Mouse (Mus musculus) thymus, postnatal 25 days (tissue): ENCODE measurements around the gene Galnt14.

ENCODE experiments used
- DNase-seq: peaks from one replicate; pipeline ENCODE4 v3.0.0; 2022

The Galnt14 gene

DNA sequence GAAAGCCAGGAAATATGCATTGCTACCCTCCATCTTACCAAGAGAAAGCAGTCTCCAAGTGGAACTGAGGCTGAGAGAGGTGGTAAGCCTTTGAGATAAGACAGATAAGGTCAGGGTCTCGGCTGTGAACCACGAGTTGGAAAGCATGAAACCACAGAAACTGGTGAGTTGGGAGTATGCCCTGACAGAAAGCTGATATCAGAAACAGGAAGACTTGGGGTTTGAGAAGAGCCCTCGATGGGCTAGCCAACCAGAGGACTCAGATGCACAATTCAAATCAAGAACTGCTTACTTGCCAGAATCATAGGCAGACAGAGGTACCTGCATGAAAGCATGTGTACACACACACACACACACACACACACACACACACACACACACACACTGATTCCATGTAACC, 47.0 kb downstream of the Galnt14 start:
- DNase-seq, result no peak

DNA sequence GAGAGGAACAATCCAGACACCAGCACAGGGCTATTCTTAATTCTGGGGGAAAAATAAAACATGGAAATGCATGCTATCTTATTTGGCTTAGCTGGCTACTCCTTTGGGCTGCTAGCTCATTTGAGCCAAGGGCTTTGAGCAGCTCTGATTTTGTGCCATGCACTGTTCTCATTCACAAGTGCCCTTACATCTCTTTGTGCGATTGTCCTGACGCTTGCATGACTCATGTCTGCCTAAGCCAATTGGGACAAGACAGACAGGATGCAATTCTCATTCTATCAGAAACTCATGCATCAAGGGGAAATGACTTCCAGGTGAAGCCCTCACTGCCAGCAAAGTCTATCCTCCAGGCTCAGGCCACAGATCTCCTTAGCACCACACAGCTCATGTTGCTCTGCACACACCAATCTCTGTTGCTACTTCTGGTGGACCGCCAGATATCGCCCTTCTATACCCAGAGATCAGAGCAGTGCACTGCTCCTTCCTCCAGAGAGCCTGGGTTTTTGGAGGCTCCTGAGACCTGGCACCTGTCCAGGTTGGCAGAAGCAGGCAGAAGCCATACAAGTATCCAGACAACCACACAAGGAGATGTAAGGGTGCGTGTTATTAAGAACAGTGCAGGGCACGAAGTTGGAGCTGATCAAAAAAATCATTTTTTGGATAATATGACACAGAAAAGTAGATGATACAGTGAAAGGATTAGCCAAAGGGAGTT, 51.4 kb downstream of the Galnt14 start:
- no peak for DNase-seq

GRCm38 (mm10) chr17:73656373-73656772, 53.9 kb downstream of the Galnt14 start:
- DNase-seq, result no peak

- no peak for DNase-seq
These were observed 56.0 kb downstream of the Galnt14 start for GRCm38 (mm10) chr17:73654261-73654660.

GRCm38 (mm10) chr17:73649371-73649770, 60.9 kb downstream of the Galnt14 start:
- DNase-seq, result no peak

DNA sequence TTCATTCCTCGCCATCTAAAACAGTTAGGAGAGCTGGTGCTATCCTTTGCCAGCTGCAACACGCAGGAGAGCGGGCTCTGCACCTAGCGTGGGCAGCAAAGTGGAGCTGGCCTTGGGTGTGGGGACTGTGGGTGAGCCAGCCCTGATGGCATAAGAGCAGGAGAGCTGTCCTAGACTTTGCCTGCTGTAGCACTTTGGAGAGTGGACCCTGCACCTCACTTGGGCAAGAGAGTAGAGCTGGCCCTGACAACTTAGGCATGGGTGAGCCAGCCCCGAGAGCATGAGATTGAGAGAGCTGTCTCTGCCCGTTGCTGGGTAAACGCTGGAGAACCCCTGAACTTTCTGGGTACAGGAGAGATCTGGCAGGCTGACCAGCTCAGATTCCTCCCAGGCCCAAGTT, 68.6 kb downstream of the Galnt14 start:
- DNase-seq, result no peak

- DNase-seq, result no peak
These were observed 70.2 kb downstream of the Galnt14 start for GRCm38 (mm10) chr17:73640117-73640480.

DNA sequence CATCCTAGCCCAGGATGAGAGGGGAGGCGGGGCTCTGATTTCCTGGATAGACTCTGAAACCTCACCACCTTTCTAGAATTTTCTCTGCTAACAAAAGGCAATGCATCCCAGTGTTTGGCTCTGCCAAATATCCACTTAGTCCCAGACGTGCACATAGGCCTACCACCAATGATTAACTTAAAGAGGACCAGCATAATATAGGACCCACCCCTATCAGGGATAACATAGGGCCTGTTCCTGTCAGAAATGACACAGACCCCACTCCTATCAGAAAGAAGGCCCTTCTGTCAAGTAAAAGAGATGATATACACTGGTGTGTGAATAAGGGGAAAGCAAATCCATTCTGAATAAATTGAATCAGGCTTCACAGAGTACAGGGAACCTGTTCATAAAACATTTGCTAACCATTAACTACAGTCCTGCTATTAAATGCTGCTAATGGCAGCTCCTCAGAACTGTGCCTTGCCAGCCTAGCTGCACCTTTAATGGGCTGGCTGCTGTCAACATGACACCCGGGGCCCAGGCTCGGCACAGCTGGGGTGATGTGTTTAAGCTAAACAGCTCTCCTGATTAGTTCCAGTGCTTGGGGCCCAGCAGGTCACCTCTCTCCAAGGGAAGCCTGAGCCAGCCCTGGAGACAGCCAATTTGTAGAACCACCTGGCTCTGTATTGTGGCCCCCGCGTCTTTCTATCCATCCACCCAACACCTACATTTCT, 70.7 kb downstream of the Galnt14 start:
- DNase-seq, result no peak

GRCm38 (mm10) chr17:73636988-73637387, 73.3 kb downstream of the Galnt14 start:
- no peak for DNase-seq

DNA sequence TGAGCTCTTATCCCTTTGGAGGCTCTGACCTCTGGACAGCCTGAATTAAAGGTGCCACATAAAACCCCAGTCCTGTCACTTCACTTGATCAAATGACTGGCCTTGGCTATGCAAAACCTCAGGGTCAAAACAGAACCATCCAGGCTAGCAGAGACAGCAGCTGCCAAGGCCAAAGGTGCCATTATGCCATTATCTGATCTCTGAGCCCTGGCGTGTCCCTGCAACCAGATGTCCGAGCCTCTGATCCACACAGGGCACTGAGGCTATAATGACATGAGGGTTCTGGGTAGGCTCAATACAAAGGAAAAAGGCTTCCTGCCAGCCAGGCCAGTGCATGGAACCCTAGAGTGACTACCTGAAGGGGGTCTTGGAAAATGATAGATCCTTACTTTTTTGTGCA, 75.4 kb downstream of the Galnt14 start:
- DNase-seq, result no peak

DNA sequence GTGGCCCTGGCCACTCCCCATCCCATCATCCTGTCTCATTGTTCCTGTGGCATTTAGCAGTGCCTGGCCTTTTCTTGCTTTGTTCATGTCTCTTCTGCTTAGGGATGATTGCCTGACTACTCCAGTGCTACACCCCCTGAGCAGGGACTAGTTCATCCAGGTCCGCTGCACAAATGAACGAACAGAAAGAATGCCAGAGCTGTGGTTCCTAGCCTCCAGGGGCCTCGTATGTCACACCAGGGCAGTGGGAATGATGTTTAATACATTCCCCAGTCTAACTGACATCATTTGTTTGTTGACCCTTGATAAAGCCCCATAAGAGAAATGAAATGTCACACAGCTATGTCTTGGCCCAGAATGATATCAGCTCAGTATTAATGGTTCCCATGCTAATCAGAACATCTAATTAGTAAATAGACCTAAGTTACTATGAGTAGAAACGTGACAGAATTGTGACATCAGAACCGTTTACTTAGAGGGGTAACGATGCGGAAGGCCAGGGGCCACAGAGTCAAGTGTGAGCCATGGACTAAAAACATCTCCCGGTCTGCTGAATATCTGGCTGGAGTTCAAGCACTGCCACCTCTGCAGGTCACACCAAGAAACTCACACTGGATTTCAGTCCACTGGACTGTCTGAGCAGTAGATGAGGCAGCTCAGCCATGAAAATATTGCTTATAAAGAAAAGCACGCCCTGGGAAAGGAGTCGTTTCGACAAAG, 76.1 kb downstream of the Galnt14 start:
- no peak for DNase-seq

GRCm38 (mm10) chr17:73628263-73628914, 81.9 kb downstream of the Galnt14 start:
- no peak for DNase-seq

- no peak for DNase-seq
These were observed 83.3 kb downstream of the Galnt14 start for GRCm38 (mm10) chr17:73626912-73627311.

DNA sequence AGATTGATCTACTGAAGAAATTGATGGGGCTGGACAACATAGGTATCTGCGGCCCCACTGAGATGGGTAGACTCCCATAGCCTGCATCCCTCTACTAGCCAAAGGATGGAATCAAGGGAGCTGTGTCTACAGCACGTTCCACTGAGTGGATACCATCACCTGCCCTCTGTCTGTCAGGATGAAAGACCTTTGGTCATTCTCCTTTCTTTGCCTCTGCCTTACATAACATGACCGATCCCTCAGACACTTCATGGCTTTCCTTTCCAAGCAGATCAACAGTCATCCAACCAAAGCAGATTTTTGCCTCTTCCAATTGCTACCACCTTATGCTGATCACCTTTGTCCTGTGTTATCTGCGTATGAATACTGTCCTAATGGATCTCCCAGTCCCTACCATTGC, 90.2 kb downstream of the Galnt14 start:
- DNase-seq, result no peak

DNA sequence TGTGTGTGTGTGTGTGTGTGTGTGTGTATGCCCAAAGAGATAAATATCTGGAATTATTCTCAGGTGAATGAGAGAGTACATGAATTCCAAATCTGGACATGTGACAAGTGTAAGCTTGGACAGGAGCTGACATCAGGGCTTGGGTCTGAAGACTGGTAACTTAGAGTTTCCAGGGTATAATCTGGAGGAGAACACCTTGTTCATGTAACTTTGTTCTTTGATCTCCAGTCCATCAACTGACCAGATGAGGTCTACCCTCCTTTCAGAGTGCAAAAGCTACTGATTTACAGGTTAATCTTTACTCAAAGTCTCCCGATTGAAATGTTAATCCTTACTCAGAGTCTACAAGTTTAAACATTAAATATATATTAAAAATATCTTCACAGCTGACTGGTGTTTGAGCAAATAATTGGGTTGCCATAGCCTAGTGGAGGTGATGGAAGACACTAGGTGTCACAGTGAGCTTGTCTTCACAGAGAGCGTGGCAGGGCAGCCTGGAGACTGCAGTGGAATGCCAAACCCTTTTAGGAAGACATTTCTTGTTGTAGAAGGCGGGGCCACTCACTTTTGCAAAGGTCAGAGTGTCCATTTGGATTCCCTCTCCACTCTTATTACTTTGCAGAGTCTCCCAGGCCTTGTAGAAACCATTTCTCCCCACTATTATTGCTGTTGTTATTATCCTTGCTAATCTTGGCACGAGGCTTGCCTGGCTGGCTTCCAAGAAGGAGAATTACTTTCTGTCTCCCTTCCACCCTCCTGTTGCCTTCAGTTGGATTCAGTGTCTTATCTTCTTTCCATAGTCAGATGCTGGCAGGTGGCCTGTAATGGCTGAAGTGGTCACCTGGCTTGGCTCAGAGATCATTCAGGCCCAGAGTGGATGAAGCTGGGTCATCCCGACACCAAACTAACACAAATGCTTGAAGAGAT, 107.4 kb downstream of the Galnt14 start:
- DNase-seq, result no peak

GRCm38 (mm10) chr17:73599923-73600322, 110.3 kb downstream of the Galnt14 start:
- no peak for DNase-seq

DNA sequence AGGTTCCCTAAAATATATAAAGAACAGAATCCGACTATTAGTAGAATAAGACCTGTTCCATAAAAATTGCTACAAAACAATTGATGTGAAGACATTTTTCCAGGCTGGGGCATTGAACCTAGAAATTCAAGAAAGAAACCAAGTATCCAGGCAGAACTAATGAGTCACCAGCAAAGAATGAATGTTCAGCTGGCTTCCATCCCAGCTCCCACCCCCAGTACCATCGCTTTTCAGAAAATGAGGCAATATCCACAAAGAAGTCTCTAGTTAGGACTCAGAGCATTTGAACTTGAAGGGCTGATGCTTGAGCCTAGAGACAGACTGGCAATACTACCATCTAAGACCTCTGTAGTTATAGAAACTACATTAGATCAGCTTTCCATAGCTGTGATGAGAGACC, 118.2 kb downstream of the Galnt14 start:
- no peak for DNase-seq

- no peak for DNase-seq
These were observed 122.7 kb downstream of the Galnt14 start for GRCm38 (mm10) chr17:73587573-73587972.

DNA sequence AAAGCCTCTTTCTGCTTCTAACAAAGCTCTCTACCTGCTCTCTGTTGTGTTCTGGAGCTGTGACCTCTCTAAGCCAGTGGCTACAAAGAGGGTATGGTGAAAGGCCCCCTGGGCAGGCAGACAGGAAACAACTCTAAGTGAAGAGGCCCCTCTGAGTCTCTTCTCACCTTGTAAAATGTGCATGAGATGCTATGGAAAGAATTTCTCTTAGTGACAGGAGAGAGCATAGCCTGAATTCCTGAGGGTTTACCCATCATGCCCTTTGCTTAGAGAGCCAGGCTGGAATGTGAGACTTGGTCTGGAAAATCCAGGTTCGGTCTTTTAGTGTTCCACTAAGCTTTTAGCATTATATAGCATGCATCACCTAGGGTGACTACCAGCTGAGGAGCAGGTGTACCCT, 136.1 kb downstream of the Galnt14 start:
- DNase-seq, result no peak

DNA sequence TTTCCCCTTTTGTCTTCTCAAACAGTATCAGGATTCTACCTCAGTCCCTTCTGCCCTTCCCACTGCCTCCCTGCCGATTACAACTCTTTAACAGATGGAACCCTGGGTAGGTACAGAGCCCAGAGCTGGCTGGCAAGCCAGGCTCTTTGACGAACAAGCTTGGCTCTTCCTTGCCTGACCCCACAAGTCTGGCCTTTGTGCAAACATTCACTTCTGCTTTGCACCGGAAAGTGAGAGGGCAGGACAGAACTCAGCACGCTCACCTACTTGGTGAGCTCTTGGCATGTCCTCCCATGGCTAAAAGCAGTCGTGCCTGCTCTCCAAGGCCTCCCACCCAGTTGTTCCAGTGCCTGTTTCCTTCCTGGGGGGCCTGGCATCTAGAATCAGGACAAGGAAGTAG, 137.4 kb downstream of the Galnt14 start:
- no peak for DNase-seq

DNA sequence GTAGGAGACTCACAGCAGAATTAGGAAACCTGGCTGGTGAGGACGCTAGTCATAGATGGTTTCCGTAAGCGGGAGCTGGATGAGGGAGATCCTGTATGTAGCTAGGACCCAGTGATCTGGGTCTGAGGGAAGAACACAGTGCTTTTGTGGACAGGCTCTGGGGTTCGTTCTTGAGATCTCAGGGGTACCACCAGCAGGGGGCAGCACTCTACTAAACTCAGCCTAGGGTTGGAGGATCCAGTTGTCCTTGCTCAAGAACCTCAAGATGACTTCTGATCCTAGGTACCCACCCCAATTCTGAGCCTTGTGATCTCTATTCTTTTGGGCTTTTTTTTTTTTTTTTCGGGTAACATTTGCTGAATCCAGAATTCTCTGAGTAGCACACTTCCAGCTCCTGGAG, 137.8 kb downstream of the Galnt14 start:
- peak; percentile 63 for DNase-seq

DNA sequence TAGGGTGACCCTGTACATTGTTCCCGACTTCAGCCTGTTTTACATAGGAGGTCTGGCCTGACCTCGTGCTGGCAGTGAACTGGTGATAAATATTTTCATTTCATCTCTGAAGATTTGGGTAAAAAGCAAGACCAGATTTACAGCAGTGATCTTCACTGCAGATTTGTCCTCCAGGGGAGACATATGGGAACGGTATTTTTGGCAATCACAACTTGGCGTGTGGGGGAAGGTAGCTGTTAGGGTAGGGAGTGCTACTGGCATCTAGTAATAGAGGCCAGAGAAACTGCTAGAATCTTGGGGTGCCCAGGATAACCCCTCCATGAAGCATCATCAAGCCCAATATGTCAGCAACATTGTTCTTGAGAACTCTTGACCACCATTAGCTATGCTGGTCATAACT, 138.3 kb downstream of the Galnt14 start:
- DNase-seq, result no peak
